Mouse (Mus musculus) adrenal gland, postnatal 14 days (tissue): ENCODE results near the gene Muc1. TPM values are rescaled to one million over a fixed set of nuclear protein-coding genes. Genes with fewer than 3 reads are reported as not detected.

Experiments
- DNase-seq: peaks from one replicate; pipeline ENCODE4 v3.0.0; 2021; ENCODE audit warnings: mixed read lengths
- long read RNA-seq, 2 experiments: library from polyadenylated mRNA; stranded (forward); transcript quantifications; one replicate each; pipeline ENCODE4 v2.0.0; 2021
- total RNA-seq: library from RNA; stranded (reverse); gene quantifications from 2 replicates; pipeline ENCODE4 v1.2.3, GENCODE M21; 2021

Muc1 gene
- total RNA-seq, result 0.64 and 1.3 TPM in 2 replicates
- long read RNA-seq, experiment 1, result 0 reads
- long read RNA-seq, experiment 2, result 0 reads

GRCm38 (mm10) chr3:89228836-89229235, at the start of gene Muc1:
Muc1 (plus strand) TSS chr3:89229057.
- DNase-seq, result no peak

GRCm38 (mm10) chr3:89181749-89182500, 46.9 kb upstream of the Muc1 start:
- DNase-seq, result no peak

- no peak for DNase-seq
Measured at GRCm38 (mm10) chr3:89182531-89183057, 46.3 kb upstream of the Muc1 start.

- DNase-seq, result peak; percentile 93
Measured at GRCm38 (mm10) chr3:89183058-89183958, 45.5 kb upstream of the Muc1 start, which contains the start of gene Fam189b. Fam189b (plus strand) TSS chr3:89183143.

- DNase-seq, result no peak
Measured at GRCm38 (mm10) chr3:89183959-89184315, 44.9 kb upstream of the Muc1 start.

- no peak for DNase-seq
Measured at GRCm38 (mm10) chr3:89187197-89187596, 41.7 kb upstream of the Muc1 start.

- DNase-seq, result no peak
Measured at GRCm38 (mm10) chr3:89187690-89188477, 41.0 kb upstream of the Muc1 start.

- no peak for DNase-seq
Measured at GRCm38 (mm10) chr3:89188478-89188875, 40.4 kb upstream of the Muc1 start.

GRCm38 (mm10) chr3:89190436-89190835, 38.4 kb upstream of the Muc1 start:
- no peak for DNase-seq

GRCm38 (mm10) chr3:89193351-89193750, 35.5 kb upstream of the Muc1 start:
- DNase-seq, result no peak

- DNase-seq, result no peak
Measured at GRCm38 (mm10) chr3:89193853-89194252, 35.0 kb upstream of the Muc1 start.

GRCm38 (mm10) chr3:89195979-89196877, 32.6 kb upstream of the Muc1 start:
- DNase-seq, result peak; percentile 95

GRCm38 (mm10) chr3:89199839-89200238, 29.0 kb upstream of the Muc1 start:
- DNase-seq, result no peak

- DNase-seq, result peak; percentile 89
Measured at GRCm38 (mm10) chr3:89202253-89203141, 26.4 kb upstream of the Muc1 start, which contains the start of gene Gba. Gba (plus strand) TSS chr3:89202928.

GRCm38 (mm10) chr3:89203142-89203514, 25.7 kb upstream of the Muc1 start:
- no peak for DNase-seq

GRCm38 (mm10) chr3:89206079-89206478, 22.8 kb upstream of the Muc1 start:
- no peak for DNase-seq

GRCm38 (mm10) chr3:89206695-89207094, 22.2 kb upstream of the Muc1 start:
- no peak for DNase-seq

GRCm38 (mm10) chr3:89208075-89208657, 20.7 kb upstream of the Muc1 start:
- no peak for DNase-seq

GRCm38 (mm10) chr3:89208736-89209135, 20.1 kb upstream of the Muc1 start:
- DNase-seq, result no peak

GRCm38 (mm10) chr3:89209731-89210130, 19.1 kb upstream of the Muc1 start:
- DNase-seq, result no peak
